Mouse (Mus musculus) E14TG2a.4 (cell line): Measurements from ENCODE around the gene Pgc.

ENCODE experiments used
- CTCF ChIP-seq: conservative IDR thresholded peaks from 2 replicates; pipeline ENCODE4 v1.5.1; 2014; ENCODE audit warnings: low read length
- NANOG ChIP-seq: IDR thresholded peaks from 2 replicates; pipeline ENCODE4 v1.6.1; 2014; ENCODE audit warnings: borderline replicate concordance, low read length, mixed read lengths
- POU5F1 ChIP-seq: IDR thresholded peaks from 2 replicates; pipeline ENCODE4 v1.6.1; 2014; ENCODE audit warnings: low read length, borderline replicate concordance

DNA sequence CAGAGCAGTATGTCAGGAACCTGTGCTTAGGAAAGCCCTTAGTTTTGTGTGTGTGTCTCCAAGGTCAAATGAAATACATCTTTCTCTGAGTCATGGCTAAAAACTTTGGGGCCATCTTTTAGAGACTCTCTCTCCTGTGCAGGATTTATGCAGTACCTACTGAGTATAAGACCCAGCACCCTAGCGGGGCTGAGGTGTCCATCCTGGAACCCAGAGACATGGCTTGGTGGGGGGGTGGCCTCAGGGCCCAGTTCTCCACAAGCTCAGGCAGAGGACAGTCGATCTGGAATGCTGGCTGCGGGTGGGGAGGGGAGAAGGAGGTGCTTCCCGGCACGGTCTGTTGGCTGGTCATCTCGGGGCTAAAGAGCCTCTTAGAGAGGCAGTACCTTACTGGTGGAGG lies 29.7 kb downstream of the Pgc start:
- TF ChIP-seq CTCF: no peak
- no peak for TF ChIP-seq POU5F1
- TF ChIP-seq NANOG: no peak
